Mouse (Mus musculus): ENCODE results near the gene Rnf166. TPM values are rescaled to one million over a fixed set of nuclear protein-coding genes. Genes with fewer than 3 reads are reported as not detected.
A peak's percentile ranks its signal among the peaks of the same experiment; 100 is the strongest.

Rnf166 gene
- 40.0 and 40.1 TPM in 2 replicates for polyA plus RNA-seq (2014; fragmentation: Nextera tagmentation; extraction: Ambion mirVana)

DNA sequence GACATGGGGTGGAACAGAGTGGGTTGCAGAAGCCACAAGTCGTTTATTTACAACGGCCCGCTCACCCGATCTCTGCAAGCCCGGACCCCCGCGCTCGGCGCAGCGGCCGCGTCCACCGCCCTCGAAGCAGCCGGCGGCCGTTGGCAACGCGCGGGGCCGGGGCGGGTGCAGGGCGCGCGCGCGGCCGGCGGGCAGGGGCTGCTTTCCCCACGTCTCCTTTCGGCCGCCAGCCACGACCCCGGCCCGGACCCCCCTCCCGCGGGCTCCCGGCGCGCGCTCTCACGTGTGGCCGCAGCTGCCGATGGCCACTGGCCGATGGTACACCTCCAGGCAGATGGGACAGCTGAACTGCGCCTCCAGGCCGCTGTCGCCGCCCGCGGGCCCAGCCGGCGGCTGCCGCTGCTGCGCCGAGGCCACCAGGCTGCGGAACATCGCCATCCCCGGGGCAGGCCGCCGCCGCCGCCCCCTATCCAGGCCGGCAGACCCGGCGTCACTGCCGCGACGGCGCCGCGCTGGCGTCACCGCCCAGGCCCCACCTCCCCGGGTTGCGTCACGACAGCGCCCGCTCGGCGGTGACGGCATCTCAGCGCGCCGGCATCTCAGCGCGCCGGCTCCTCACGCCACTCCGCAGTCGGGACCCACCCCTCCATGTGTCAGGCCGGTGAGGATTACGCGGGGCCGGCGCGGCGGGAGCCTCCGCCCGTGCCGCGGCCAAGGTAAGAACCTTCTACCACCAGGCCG lies at the start of gene Rnf166, which contains the start of gene Ctu2:
Rnf166 (minus strand) TSS at position 485 of the 741 bp plus-strand sequence.
Ctu2 (plus strand) TSS at position 564 of the 741 bp plus-strand sequence.
- peak; percentile 94 for ATAC-seq (ENCODE audit: low read depth)
- Histone ChIP-seq H3K4me3 (ENCODE audit: low read depth, low read length) (peak within 1 kb of the TSS; percentile 99), H3K9ac (ENCODE audit: low read depth, low read length) (peak within 1 kb of the TSS; percentile 94), H3K27ac (replicated peaks; ENCODE audit: low read depth, low read length) (peak within 1 kb of the TSS; percentile 81), H3K4me1 (ENCODE audit: control insufficient read depth, insufficient read depth, low read length) (peaks cover 11% of the 10 kb centered on the region), H3K9me3 (ENCODE audit: control insufficient read depth, low read length) (no peaks in the 10 kb centered on the region), H3K36me3 (ENCODE audit: control insufficient read depth, insufficient read depth, low read length) (peaks cover 40% of the 10 kb centered on the region), H3K27me3 (replicated peaks; ENCODE audit: control insufficient read depth, insufficient read depth, low read length) (no peaks in the 10 kb centered on the region), H3K4me2 (ENCODE audit: low read depth, low read length) (peak within 1 kb of the TSS; percentile 80)
- DNase-seq (ENCODE audit: low spot score) = peak; percentile 91
- 2% methylated on average over 30 of the region's 103 CpGs for WGBS

GRCm38 (mm10) chr8:122525004-122525403 lies 49.1 kb upstream of the Rnf166 start:
- Histone ChIP-seq H3K9me3 (ENCODE audit: control insufficient read depth, low read length) (no peaks in the 10 kb centered on the region), H3K4me1 (ENCODE audit: control insufficient read depth, insufficient read depth, low read length) (peaks cover 30% of the 10 kb centered on the region), H3K36me3 (ENCODE audit: control insufficient read depth, insufficient read depth, low read length) (no peaks in the 10 kb centered on the region), H3K4me3 (ENCODE audit: low read depth, low read length) (no peak overlapping the region), H3K9ac (ENCODE audit: low read depth, low read length) (no peak overlapping the region), H3K4me2 (ENCODE audit: low read depth, low read length) (no peak overlapping the region), H3K27ac (replicated peaks; ENCODE audit: low read depth, low read length) (no peak overlapping the region), H3K27me3 (replicated peaks; ENCODE audit: control insufficient read depth, insufficient read depth, low read length) (no peaks in the 10 kb centered on the region)
- ATAC-seq (ENCODE audit: low read depth) = no peak
- 69% methylated on average over 6 of the region's 6 CpGs for WGBS
- no peak for DNase-seq (ENCODE audit: low spot score)

GRCm38 (mm10) chr8:122524506-122524905 lies 48.6 kb upstream of the Rnf166 start:
- 80% methylated on average over 6 of the region's 6 CpGs for WGBS
- ATAC-seq (ENCODE audit: low read depth) (no peak), DNase-seq (ENCODE audit: low spot score) (no peak)
- Histone ChIP-seq H3K4me1 (ENCODE audit: control insufficient read depth, insufficient read depth, low read length) (peaks cover 30% of the 10 kb centered on the region), H3K9me3 (ENCODE audit: control insufficient read depth, low read length) (no peaks in the 10 kb centered on the region), H3K36me3 (ENCODE audit: control insufficient read depth, insufficient read depth, low read length) (no peaks in the 10 kb centered on the region), H3K27me3 (replicated peaks; ENCODE audit: control insufficient read depth, insufficient read depth, low read length) (no peaks in the 10 kb centered on the region), H3K4me2 (ENCODE audit: low read depth, low read length) (0 out of 2 replicates have a peak overlapping the region, but pooled peaks have one; percentile 25), H3K9ac (ENCODE audit: low read depth, low read length) (no peak overlapping the region), H3K4me3 (ENCODE audit: low read depth, low read length) (no peak overlapping the region), H3K27ac (replicated peaks; ENCODE audit: low read depth, low read length) (peak overlapping the region; percentile 57)

DNA sequence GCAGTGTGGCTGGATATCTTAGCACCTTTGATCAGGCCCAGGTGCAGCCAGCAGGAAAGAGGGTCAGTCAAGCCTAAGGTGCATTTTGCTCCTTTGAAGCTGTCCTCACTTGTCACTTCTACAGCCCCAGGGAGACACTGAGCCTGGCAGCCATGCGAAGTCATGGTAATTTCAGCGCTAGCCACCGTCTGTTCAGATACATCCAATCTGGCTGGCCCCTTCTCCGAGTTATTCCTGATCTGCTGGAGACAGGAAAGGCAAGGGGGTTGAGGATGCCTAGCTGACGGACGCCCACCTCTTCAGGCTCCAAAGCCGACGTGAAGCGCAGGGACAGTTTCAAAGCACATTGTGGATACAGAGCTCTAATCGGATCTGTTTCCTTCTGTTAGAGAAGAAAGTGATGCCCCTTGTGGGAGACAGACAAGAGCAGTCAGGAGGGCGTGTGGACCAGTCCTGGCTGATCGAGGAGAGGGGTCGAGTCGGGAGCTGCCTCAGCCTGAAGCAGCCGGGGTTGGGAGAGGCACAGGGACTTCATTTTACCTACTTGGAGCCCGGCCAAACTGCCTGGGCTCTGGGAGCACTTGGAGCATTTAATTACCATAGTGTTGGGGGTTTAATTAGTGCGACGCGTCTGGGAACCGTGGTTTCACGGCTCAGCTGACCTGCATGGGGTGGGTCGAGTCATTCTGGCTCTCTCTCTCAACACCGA lies 47.9 kb upstream of the Rnf166 start:
- Histone ChIP-seq H3K4me2 (ENCODE audit: low read depth, low read length) (peak overlapping the region; percentile 25), H3K27ac (replicated peaks; ENCODE audit: low read depth, low read length) (peak overlapping the region; percentile 57), H3K27me3 (replicated peaks; ENCODE audit: control insufficient read depth, insufficient read depth, low read length) (no peaks in the 10 kb centered on the region), H3K9me3 (ENCODE audit: control insufficient read depth, low read length) (no peaks in the 10 kb centered on the region), H3K4me3 (ENCODE audit: low read depth, low read length) (no peak overlapping the region), H3K9ac (ENCODE audit: low read depth, low read length) (peak overlapping the region; percentile 9), H3K4me1 (ENCODE audit: control insufficient read depth, insufficient read depth, low read length) (peaks cover 30% of the 10 kb centered on the region), H3K36me3 (ENCODE audit: control insufficient read depth, insufficient read depth, low read length) (no peaks in the 10 kb centered on the region)
- ATAC-seq (ENCODE audit: low read depth) (0 out of 2 replicates have a peak, but pooled peaks have one; percentile 38), DNase-seq (ENCODE audit: low spot score) (peak; percentile 72)
- WGBS = 16% methylated on average over 23 of the region's 23 CpGs

- DNase-seq (ENCODE audit: low spot score) (peak; percentile 61), ATAC-seq (ENCODE audit: low read depth) (peak; percentile 38)
- peak overlapping the region; percentile 9; the same call in 1 of the 2 replicates for H3K9ac ChIP-seq (ENCODE audit: low read depth, low read length)
- peaks cover 36% of the 10 kb centered on the region for H3K4me1 ChIP-seq (ENCODE audit: control insufficient read depth, insufficient read depth, low read length)
- no peaks in the 10 kb centered on the region for H3K36me3 ChIP-seq (ENCODE audit: control insufficient read depth, insufficient read depth, low read length)
- H3K4me2 ChIP-seq (ENCODE audit: low read depth, low read length) = peak overlapping the region; percentile 25
- no peak overlapping the region for H3K4me3 ChIP-seq (ENCODE audit: low read depth, low read length)
- H3K9me3 ChIP-seq (ENCODE audit: control insufficient read depth, low read length) = no peaks in the 10 kb centered on the region
- H3K27me3 ChIP-seq (replicated peaks; ENCODE audit: control insufficient read depth, insufficient read depth, low read length) = no peaks in the 10 kb centered on the region
- 56% methylated on average over 14 of the region's 14 CpGs for WGBS
- peak overlapping the region; percentile 57 for H3K27ac ChIP-seq (replicated peaks; ENCODE audit: low read depth, low read length)
Measured at GRCm38 (mm10) chr8:122522796-122523651, 47.2 kb upstream of the Rnf166 start.

DNA sequence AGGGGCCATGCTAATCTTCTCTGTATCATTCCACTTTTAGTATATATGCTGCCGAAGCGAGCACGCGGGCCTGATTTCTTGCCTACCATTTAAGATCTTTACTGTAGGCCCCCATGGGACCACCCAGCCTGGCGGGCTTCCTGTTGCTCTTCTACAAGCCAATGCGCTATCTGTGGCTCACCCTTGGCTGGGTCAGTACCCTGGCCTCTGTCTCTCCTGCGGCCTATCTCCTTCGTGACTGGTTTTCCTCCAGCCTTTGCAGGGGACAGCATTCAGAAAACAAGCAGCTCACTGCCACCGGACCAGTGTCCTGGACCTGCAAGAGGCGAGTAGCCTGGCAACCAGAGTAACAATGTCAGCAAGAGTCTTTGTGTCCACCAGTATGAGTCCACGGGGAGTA lies 44.7 kb upstream of the Rnf166 start:
- Histone ChIP-seq H3K4me3 (ENCODE audit: low read depth, low read length) (no peak overlapping the region), H3K4me1 (ENCODE audit: control insufficient read depth, insufficient read depth, low read length) (peaks cover 40% of the 10 kb centered on the region), H3K27me3 (replicated peaks; ENCODE audit: control insufficient read depth, insufficient read depth, low read length) (no peaks in the 10 kb centered on the region), H3K4me2 (ENCODE audit: low read depth, low read length) (no peak overlapping the region), H3K9me3 (ENCODE audit: control insufficient read depth, low read length) (no peaks in the 10 kb centered on the region), H3K9ac (ENCODE audit: low read depth, low read length) (no peak overlapping the region), H3K36me3 (ENCODE audit: control insufficient read depth, insufficient read depth, low read length) (no peaks in the 10 kb centered on the region), H3K27ac (replicated peaks; ENCODE audit: low read depth, low read length) (peak overlapping the region; percentile 10; the same call in 1 of the 2 replicates)
- no peak for DNase-seq (ENCODE audit: low spot score)
- no peak for ATAC-seq (ENCODE audit: low read depth)
- 75% methylated on average over 11 of the region's 11 CpGs for WGBS

DNA sequence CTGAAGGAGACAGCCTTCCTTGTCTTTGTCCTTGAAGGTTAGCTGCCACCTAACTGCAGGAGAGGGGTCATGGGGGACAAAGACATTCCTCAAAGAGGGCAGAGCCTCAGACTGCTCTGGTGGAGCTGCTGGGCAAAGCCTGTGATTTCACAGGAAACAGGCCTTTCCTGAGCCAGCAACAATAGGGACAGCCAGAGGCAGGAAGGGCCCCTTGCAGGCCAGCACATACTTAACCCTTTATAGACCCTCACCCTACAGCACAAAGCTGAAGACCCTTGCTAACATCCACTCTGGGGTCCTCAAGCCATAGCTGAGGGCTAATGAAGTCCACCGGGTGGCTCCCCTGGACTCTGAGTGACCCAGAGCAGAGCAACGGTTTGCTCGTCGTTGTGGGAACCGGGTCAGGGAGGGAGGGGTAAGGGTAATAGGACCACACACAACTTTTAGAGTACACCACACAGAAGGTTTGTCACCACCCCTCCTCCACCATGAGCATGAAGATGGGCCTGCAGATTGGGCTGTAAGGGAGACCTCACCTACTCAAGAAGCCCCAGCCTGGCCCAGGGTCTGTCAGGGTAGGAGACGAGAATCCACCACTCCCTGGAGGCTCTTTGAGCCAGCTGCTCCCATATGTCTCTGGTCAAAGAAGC lies 41.8 kb upstream of the Rnf166 start:
- Histone ChIP-seq H3K36me3 (ENCODE audit: control insufficient read depth, insufficient read depth, low read length) (no peaks in the 10 kb centered on the region; the same call in 1 of the 2 replicates), H3K9ac (ENCODE audit: low read depth, low read length) (0 out of 2 replicates have a peak overlapping the region, but pooled peaks have one; percentile 42), H3K9me3 (ENCODE audit: control insufficient read depth, low read length) (no peaks in the 10 kb centered on the region), H3K27me3 (replicated peaks; ENCODE audit: control insufficient read depth, insufficient read depth, low read length) (no peaks in the 10 kb centered on the region), H3K4me1 (ENCODE audit: control insufficient read depth, insufficient read depth, low read length) (peaks cover 16% of the 10 kb centered on the region), H3K4me2 (ENCODE audit: low read depth, low read length) (no peak overlapping the region), H3K4me3 (ENCODE audit: low read depth, low read length) (no peak overlapping the region), H3K27ac (replicated peaks; ENCODE audit: low read depth, low read length) (peak overlapping the region; percentile 65)
- DNase-seq (ENCODE audit: low spot score) (peak; percentile 65), ATAC-seq (ENCODE audit: low read depth) (peak; percentile 38; the same call in 1 of the 2 replicates)
- WGBS = 14% methylated on average over 6 of the region's 6 CpGs

Measured in embryonic facial prominence, embryonic 14.5 days (tissue).